8 mouse cellular contexts compared by ENCODE assay signal in genomic region chr12:73544736-73545671, GRCm38 (mm10). TPM values are rescaled to one million over a fixed set of nuclear protein-coding genes. Genes with fewer than 3 reads are reported as not detected.
DNase-seq lines count a peak whose midpoint lies in the region; ATAC-seq lines count a peak whose summit lies in the region.

No protein-coding gene starts in this region.

- peak overlapping the region; percentile 61 for H3K4me2 ChIP-seq in kidney, embryonic 14.5 days (replicated peaks; ENCODE audit: low read depth, low read length)
- peak overlapping the region; percentile 56 for H3K4me2 ChIP-seq in hindbrain, embryonic 13.5 days
- peak overlapping the region; percentile 53 for H3K4me2 ChIP-seq in midbrain, embryonic 14.5 days (ENCODE audit: low read length)

- peaks cover 69% of the 10 kb centered on the region for H3K27me3 ChIP-seq in kidney, embryonic 14.5 days (ENCODE audit: control insufficient read depth, insufficient read depth, low read length)
- H3K27me3 ChIP-seq in hindbrain, embryonic 13.5 days: peaks cover 90% of the 10 kb centered on the region
- peaks cover 70% of the 10 kb centered on the region for H3K27me3 ChIP-seq in midbrain, embryonic 14.5 days (ENCODE audit: control insufficient read depth, insufficient read depth, low read length)

- H3K4me3 ChIP-seq in kidney, embryonic 14.5 days (ENCODE audit: low read length): peak overlapping the region; percentile 47
- H3K4me3 ChIP-seq in brown adipose tissue, adult 24 weeks (ENCODE audit: insufficient read depth, low read depth, low read length): peak overlapping the region; percentile 42
- peak overlapping the region; percentile 42 for H3K4me3 ChIP-seq in hindbrain, embryonic 13.5 days
- peak overlapping the region; percentile 35 for H3K4me3 ChIP-seq in midbrain, embryonic 14.5 days (replicated peaks; ENCODE audit: low read depth, low read length)

- DNase-seq in kidney, postnatal 10 days: no peak
- no peak for DNase-seq in midbrain, embryonic 14.5 days
- DNase-seq in frontal cortex, postnatal 14 days (ENCODE audit: low spot score in 2 of 2): no peak
- no peak for DNase-seq in cerebellum, postnatal 14 days
- DNase-seq in ovary, adult 18-20 months (ENCODE audit: low spot score): no peak

- peak overlapping the region; percentile 47 for H3K9ac ChIP-seq in kidney, embryonic 14.5 days (ENCODE audit: low read depth, low read length)
- 0 out of 2 replicates have a peak overlapping the region, but pooled peaks have one; percentile 49 for H3K9ac ChIP-seq in hindbrain, embryonic 13.5 days
- no peak overlapping the region for H3K9ac ChIP-seq in midbrain, embryonic 14.5 days (replicated peaks; ENCODE audit: low read length)

- no peaks in the 10 kb centered on the region for H3K36me3 ChIP-seq in kidney, embryonic 14.5 days (ENCODE audit: control insufficient read depth, insufficient read depth, low read length)
- no peaks in the 10 kb centered on the region for H3K36me3 ChIP-seq in hindbrain, embryonic 13.5 days
- no peaks in the 10 kb centered on the region for H3K36me3 ChIP-seq in midbrain, embryonic 14.5 days (ENCODE audit: control insufficient read depth, insufficient read depth, low read length)

- ATAC-seq in kidney, embryonic 14.5 days (ENCODE audit: low FRiP score, low TSS enrichment): no peak
- peak; percentile 46; the same call in 1 of the 2 replicates for ATAC-seq in hindbrain, embryonic 13.5 days (ENCODE audit: low FRiP score)
- no peak for ATAC-seq in midbrain, embryonic 14.5 days (ENCODE audit: low FRiP score, low TSS enrichment)

- WGBS in kidney, embryonic 14.5 days: 13% methylated on average over 48 of the region's 48 CpGs
- 17% methylated on average over 48 of the region's 48 CpGs for WGBS in hindbrain, embryonic 13.5 days
- 16% methylated on average over 48 of the region's 48 CpGs for WGBS in midbrain, embryonic 14.5 days

- no peak overlapping the region for H3K27ac ChIP-seq in kidney, embryonic 14.5 days (ENCODE audit: low read depth, low read length)
- no peak overlapping the region for H3K27ac ChIP-seq in brown adipose tissue, adult 24 weeks (replicated peaks; ENCODE audit: low read depth, low read length)
- H3K27ac ChIP-seq in hindbrain, embryonic 13.5 days: no peak overlapping the region
- H3K27ac ChIP-seq in midbrain, embryonic 14.5 days (replicated peaks; ENCODE audit: low read depth, low read length): no peak overlapping the region

- no peaks in the 10 kb centered on the region for H3K9me3 ChIP-seq in kidney, embryonic 14.5 days (ENCODE audit: control insufficient read depth, low read length)
- H3K9me3 ChIP-seq in hindbrain, embryonic 13.5 days: no peaks in the 10 kb centered on the region
- no peaks in the 10 kb centered on the region for H3K9me3 ChIP-seq in midbrain, embryonic 14.5 days (ENCODE audit: control insufficient read depth, low read length)

- H3K4me1 ChIP-seq in kidney, embryonic 14.5 days (ENCODE audit: control insufficient read depth, insufficient read depth, low read length): no peaks in the 10 kb centered on the region
- no peaks in the 10 kb centered on the region for H3K4me1 ChIP-seq in brown adipose tissue, adult 24 weeks (ENCODE audit: control insufficient read depth, insufficient read depth, insufficient read length, low read length)
- H3K4me1 ChIP-seq in hindbrain, embryonic 13.5 days (replicated peaks): peaks cover 13% of the 10 kb centered on the region
- 0 out of 2 replicates have a peak, but pooled peaks cover 8% of the 10 kb centered on the region for H3K4me1 ChIP-seq in midbrain, embryonic 14.5 days (ENCODE audit: control insufficient read depth, insufficient read depth, low read length)

RNA-seq across cellular contexts. Expression of gene Tmem30b, which starts 1.2 kb away (rescaled TPM):
- 5.8 and 9.6 TPM in 2 replicates for polyA plus RNA-seq in kidney, embryonic 14.5 days (2014; fragmentation: Nextera tagmentation; extraction: Ambion mirVana)
- 0.55 TPM in 1 of 2 replicates, not detected in the other for polyA plus RNA-seq in brown adipose tissue, adult 24 weeks (2012; ENCODE audit: insufficient read depth, insufficient read length, missing spikeins)
- 0.39 and 0.84 TPM in 2 replicates for polyA plus RNA-seq in hindbrain, embryonic 13.5 days (2015; fragmentation: Nextera tagmentation; extraction: Ambion mirVana)
- 0.16 TPM in 1 of 2 replicates, not detected in the other for polyA plus RNA-seq in midbrain, embryonic 14.5 days (2014; fragmentation: Nextera tagmentation; extraction: Ambion mirVana)

RNA-seq across cellular contexts. Expression of gene Prkch, which starts 39.6 kb away (rescaled TPM):
- polyA plus RNA-seq in kidney, embryonic 14.5 days (2014; fragmentation: Nextera tagmentation; extraction: Ambion mirVana): 10.7 and 13.2 TPM in 2 replicates
- 2.7 and 7.3 TPM in 2 replicates for polyA plus RNA-seq in brown adipose tissue, adult 24 weeks (2012; ENCODE audit: insufficient read depth, insufficient read length, missing spikeins)
- 5.6 and 6.5 TPM in 2 replicates for polyA plus RNA-seq in hindbrain, embryonic 13.5 days (2015; fragmentation: Nextera tagmentation; extraction: Ambion mirVana)
- 6.8 and 8.7 TPM in 2 replicates for polyA plus RNA-seq in midbrain, embryonic 14.5 days (2014; fragmentation: Nextera tagmentation; extraction: Ambion mirVana)
